Mouse (Mus musculus) stomach, postnatal 0 days (tissue): ENCODE measurements around the gene Pnkp. TPM values are rescaled to one million over a fixed set of nuclear protein-coding genes. Genes with fewer than 3 reads are reported as not detected.

Experiments
- ATAC-seq: fragments of 200-750 bp; cut with Nextera tagmentation; 2 replicates; pipeline ENCODE4 v1.8.0; 2017; ENCODE audit not compliant: low FRiP score, low TSS enrichment
- DNase-seq: peaks from one replicate; pipeline ENCODE4 v3.0.0-alpha.2; 2016; ENCODE audit warnings: low spot score
- H3K27ac ChIP-seq: fragments of 300-500 bp; sonication (generic); replicated peaks from 2 replicates; pipeline ENCODE4 v1.5.1; 2014; ENCODE audit warnings: mild to moderate bottlenecking, control low read depth
- H3K27me3 ChIP-seq: fragments of 300-500 bp; sonication (generic); 2 replicates; pipeline ENCODE4 v1.6.1; 2014; ENCODE audit warnings: low read length; ENCODE audit not compliant: control insufficient read depth, insufficient read depth
- H3K36me3 ChIP-seq: fragments of 300-500 bp; sonication (generic); 2 replicates; pipeline ENCODE4 v1.6.1; 2014; ENCODE audit warnings: low read length, mixed read lengths; ENCODE audit not compliant: control insufficient read depth, insufficient read depth
- H3K4me1 ChIP-seq: fragments of 300-500 bp; sonication (generic); replicated peaks from 2 replicates; pipeline ENCODE4 v1.6.1; 2014; ENCODE audit warnings: antibody characterized with exemption; ENCODE audit not compliant: control insufficient read depth, insufficient read depth
- H3K4me2 ChIP-seq: fragments of 300-500 bp; sonication (generic); replicated peaks from 2 replicates; pipeline ENCODE4 v1.6.1; 2014; ENCODE audit warnings: low read depth, mild to moderate bottlenecking, control low read depth, moderate library complexity
- H3K4me3 ChIP-seq: fragments of 300-500 bp; sonication (generic); 2 replicates; pipeline ENCODE4 v1.5.1; 2014; ENCODE audit warnings: low read depth, low read length, control low read depth
- H3K9ac ChIP-seq: fragments of 300-500 bp; sonication (generic); 2 replicates; pipeline ENCODE4 v1.6.1; 2014; ENCODE audit warnings: mild to moderate bottlenecking, low read length, control low read depth, mixed read lengths
- H3K9me3 ChIP-seq: fragments of 300-500 bp; sonication (generic); 2 replicates; pipeline ENCODE4 v1.6.1; 2016; ENCODE audit warnings: low read length; ENCODE audit not compliant: control insufficient read depth
- CTCF ChIP-seq: IDR thresholded peaks from 2 replicates; pipeline ENCODE4 v1.5.1; 2016; ENCODE audit warnings: antibody characterized with exemption, low read depth, mild to moderate bottlenecking, moderate library complexity
- EP300 ChIP-seq: optimal IDR thresholded peaks from 2 replicates; pipeline ENCODE3; 2016; ENCODE audit warnings: antibody characterized with exemption
- WGBS: fragments of 180-500 bp; shearing (Covaris S2); extraction: QIAGEN DNeasy Blood & Tissue Kit; methylation state at CpG from one replicate; pipeline ENCODE4 v1.1.7; 2014; 5-methylcytosine and 5-hydroxymethylcytosine counted together
- polyA plus RNA-seq: library from polyadenylated mRNA; unstranded; fragments of >200 nt; fragmentation: Nextera tagmentation; extraction: Ambion mirVana; gene quantifications from 2 replicates; pipeline ENCODE4 v1.2.1, GENCODE M21; 2015

Pnkp gene
- polyA plus RNA-seq, 1 experiment from 2014 or later = 23.5 TPM

- Histone ChIP-seq H3K4me3 (no peak overlapping the region), H3K27ac (no peak overlapping the region), H3K9me3 (no peaks in the 10 kb centered on the region), H3K27me3 (no peaks in the 10 kb centered on the region), H3K4me2 (no peak overlapping the region), H3K4me1 (peaks cover 11% of the 10 kb centered on the region), H3K9ac (no peak overlapping the region), H3K36me3 (no peaks in the 10 kb centered on the region)
- DNase-seq (peak; percentile 17), ATAC-seq (no peak)
- WGBS = 92% methylated on average over 20 of the region's 20 CpGs
- TF ChIP-seq CTCF = no peak
- no peak for TF ChIP-seq EP300
Measured at GRCm38 (mm10) chr7:44812651-44813325, 44.2 kb upstream of the Pnkp start.

- DNase-seq = no peak
- 96% methylated on average over 3 of the region's 3 CpGs for WGBS
Measured at GRCm38 (mm10) chr7:44813985-44814384, 43.0 kb upstream of the Pnkp start.

GRCm38 (mm10) chr7:44814423-44814822 lies 42.5 kb upstream of the Pnkp start:
- Histone ChIP-seq H3K4me1 (peaks cover 16% of the 10 kb centered on the region), H3K27ac (no peak overlapping the region), H3K4me3 (no peak overlapping the region), H3K9ac (no peak overlapping the region), H3K36me3 (no peaks in the 10 kb centered on the region), H3K27me3 (no peaks in the 10 kb centered on the region), H3K9me3 (no peaks in the 10 kb centered on the region), H3K4me2 (no peak overlapping the region)
- 84% methylated on average over 4 of the region's 4 CpGs for WGBS
- TF ChIP-seq CTCF (no peak), EP300 (no peak)
- DNase-seq (peak; percentile 11), ATAC-seq (no peak)

More at GRCm38 (mm10) chr7:44813985-44814384, 43.0 kb upstream of the Pnkp start:
- no peaks in the 10 kb centered on the region for H3K36me3 ChIP-seq
- no peak overlapping the region for H3K9ac ChIP-seq
- ATAC-seq = no peak
- no peak overlapping the region for H3K27ac ChIP-seq
- no peaks in the 10 kb centered on the region for H3K27me3 ChIP-seq
- H3K9me3 ChIP-seq = no peaks in the 10 kb centered on the region
- TF ChIP-seq EP300 (no peak), CTCF (no peak)
- no peak overlapping the region for H3K4me2 ChIP-seq
- H3K4me3 ChIP-seq = no peak overlapping the region
- H3K4me1 ChIP-seq = peaks cover 16% of the 10 kb centered on the region

GRCm38 (mm10) chr7:44814952-44815553 lies 41.9 kb upstream of the Pnkp start:
- no peaks in the 10 kb centered on the region for H3K27me3 ChIP-seq
- ATAC-seq = no peak
- H3K4me1 ChIP-seq = peaks cover 16% of the 10 kb centered on the region
- peak overlapping the region; percentile 98; the same call in 1 of the 2 replicates for H3K27ac ChIP-seq
- peak; percentile 21 for DNase-seq
- peak overlapping the region; percentile 82 for H3K4me3 ChIP-seq
- H3K9ac ChIP-seq = peak overlapping the region; percentile 48
- TF ChIP-seq EP300 (no peak), CTCF (no peak)
- peak overlapping the region; percentile 80 for H3K4me2 ChIP-seq
- H3K36me3 ChIP-seq = no peaks in the 10 kb centered on the region
- no peaks in the 10 kb centered on the region for H3K9me3 ChIP-seq
- 36% methylated on average over 14 of the region's 14 CpGs for WGBS

GRCm38 (mm10) chr7:44815721-44816469 lies 41.0 kb upstream of the Pnkp start, which contains the start of the genes Nup62 and Il4i1:
Nup62 (plus strand) TSS chr7:44816088.
Il4i1 (plus strand) TSS chr7:44816387.
- Histone ChIP-seq H3K27ac (peak within 1 kb of the TSS; percentile 98), H3K27me3 (no peaks in the 10 kb centered on the region), H3K4me1 (peaks cover 16% of the 10 kb centered on the region), H3K4me3 (peak within 1 kb of the TSS; percentile 82), H3K9me3 (no peaks in the 10 kb centered on the region), H3K4me2 (peak within 1 kb of the TSS; percentile 80), H3K9ac (peak within 1 kb of the TSS; percentile 95), H3K36me3 (no peaks in the 10 kb centered on the region)
- TF ChIP-seq CTCF (peak; percentile 24; the same call in 1 of the 2 replicates), EP300 (no peak)
- DNase-seq (peak; percentile 98), ATAC-seq (peak; percentile 94)
- WGBS = 0% methylated on average over 60 of the region's 62 CpGs
